Mouse (Mus musculus): ENCODE measurements around the gene Ftsj3.

DNA sequence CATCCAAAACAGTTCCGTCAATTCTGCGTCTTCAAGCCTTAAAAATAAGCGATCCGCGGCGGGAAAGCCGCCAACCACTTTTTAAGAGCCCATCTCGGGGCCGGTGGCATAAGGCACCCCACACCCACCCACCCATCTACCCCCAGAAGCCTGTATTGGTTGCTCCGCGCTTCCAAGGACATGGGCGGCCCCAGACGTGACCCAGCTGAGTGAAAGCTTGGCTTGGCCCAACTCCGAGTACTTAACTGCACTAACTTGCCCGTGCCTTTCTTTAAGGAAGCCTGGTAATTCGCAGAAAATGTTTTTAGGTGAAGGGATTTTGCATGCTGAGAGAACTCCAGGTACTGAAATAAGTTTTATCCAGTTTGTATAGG, 17.4 kb upstream of the Ftsj3 start:
- no peak for TF ChIP-seq CTCF (IDR thresholded peaks at IDR 0.05; ENCODE audit: low read depth)
- no peak for TF ChIP-seq EP300 (IDR thresholded peaks at IDR 0.05; ENCODE audit: low read depth)

Data from heart, postnatal 0 days (tissue).